Mouse (Mus musculus) cerebellum, postnatal 14 days (tissue): ENCODE results near the gene Slc6a13.

ENCODE experiments used
- DNase-seq, 2 experiments: peaks; one replicate each; pipeline ENCODE4 v3.0.0; 2021; ENCODE audit warnings: mixed read lengths in 2 of 2

Slc6a13 gene

GRCm38 (mm10) chr6:121299954-121300353, at the start of gene Slc6a13:
Gene Slc6a13 (plus strand): TSS chr6:121300227.
- DNase-seq, result peak in 1 of 2 experiments; percentile 11

- no peak for DNase-seq
These were observed 49.6 kb upstream of the Slc6a13 start for GRCm38 (mm10) chr6:121250406-121250805.

- no peak for DNase-seq
These were observed 48.8 kb upstream of the Slc6a13 start for GRCm38 (mm10) chr6:121251256-121251655.

DNA sequence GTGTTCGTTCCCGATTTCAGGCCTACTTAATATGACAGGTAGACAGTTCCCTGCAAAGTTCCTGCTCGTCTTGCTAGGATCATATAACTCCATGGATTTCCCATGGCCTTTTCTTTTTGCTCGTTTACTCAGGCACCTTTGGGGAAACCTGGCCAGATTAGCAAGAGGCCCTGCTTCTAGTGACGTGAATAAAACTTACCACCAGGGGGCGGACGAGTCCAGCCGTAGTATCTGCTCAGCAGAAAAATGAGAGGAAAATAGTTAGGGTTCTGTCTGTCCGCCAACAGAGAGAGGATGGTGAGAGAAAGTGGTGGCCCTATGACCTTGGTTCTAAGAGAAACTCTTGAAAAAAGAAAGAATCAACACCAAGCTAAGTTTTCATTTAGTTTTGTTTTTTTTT, 39.5 kb upstream of the Slc6a13 start:
- peak; percentile 86 to 91 for DNase-seq

DNA sequence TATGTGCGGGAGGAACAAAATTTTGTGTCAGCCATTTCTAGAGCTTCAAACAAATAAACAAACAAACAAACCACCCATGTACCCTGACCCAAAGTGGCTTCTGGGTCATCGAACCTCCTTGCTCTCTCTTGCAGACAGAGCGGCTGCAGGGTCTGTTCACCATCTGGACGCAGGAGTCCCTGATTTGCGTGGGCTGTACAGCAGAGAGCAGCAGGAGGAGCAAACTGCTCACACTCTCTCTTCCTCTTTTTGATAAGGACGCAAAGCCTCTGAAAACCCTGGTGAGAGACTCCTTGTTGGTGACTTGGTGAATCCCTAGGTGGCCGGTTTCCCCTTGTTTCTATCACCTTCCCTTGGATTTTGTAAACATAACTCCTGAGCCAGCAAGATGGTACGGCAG, 38.8 kb upstream of the Slc6a13 start:
- DNase-seq, result no peak

DNA sequence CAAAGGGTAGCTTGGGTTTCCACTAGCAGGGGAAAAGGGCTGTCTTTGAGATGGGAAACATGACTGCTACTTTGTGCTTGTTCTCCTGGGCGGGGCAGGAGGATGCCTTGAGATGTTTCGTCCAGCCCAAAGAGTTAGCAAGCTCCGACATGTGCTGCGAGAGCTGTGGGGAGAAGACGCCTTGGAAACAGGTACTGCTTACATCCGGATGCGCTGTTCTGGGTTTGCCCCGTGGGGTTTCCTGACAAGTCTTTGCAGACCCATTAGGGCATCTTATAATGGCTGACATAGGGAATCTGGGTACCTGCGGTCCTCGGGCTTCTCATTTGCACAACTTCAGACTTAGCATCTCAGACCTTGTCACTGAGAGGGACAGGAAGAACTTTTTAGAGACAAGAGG, 38.0 kb upstream of the Slc6a13 start:
- no peak for DNase-seq

DNA sequence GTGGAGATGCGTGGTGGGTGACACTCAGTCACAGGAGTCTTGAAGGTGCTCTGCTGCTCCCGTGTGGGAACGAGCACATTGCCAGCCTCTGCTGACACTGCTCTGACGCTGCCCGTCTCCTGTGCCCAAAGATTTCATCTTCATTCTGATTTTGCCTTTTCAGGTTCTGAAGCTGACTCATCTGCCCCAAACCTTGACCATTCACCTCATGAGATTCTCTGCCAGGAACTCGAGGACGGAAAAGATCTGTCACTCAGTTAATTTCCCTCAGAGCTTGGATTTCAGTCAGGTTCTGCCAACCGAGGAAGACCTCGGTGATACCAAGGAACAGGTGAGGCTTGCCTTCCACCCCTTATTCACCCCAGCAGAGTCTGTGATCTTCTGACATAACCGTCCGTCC, 37.5 kb upstream of the Slc6a13 start:
- DNase-seq, result no peak

DNA sequence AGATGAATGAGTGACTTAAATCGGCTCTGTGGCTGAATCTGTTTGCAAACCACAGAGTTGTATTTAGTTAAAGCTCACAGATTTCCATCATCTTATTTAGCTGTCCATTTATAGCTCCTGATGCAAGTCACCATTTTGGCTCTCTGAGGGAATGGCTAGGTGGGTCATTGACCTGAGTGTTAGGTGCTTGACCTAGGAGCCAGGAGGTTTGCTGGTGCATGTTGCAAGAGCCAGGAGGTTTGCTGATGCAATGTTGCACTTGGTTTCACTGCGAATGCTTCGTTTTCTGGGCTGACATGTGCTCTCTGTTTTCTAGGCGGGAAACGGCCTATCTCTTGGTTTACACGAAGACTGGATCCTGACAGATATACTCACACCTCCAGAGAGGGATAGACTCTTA, 29.9 kb upstream of the Slc6a13 start:
- no peak for DNase-seq

- no peak for DNase-seq
These were observed 28.3 kb upstream of the Slc6a13 start for GRCm38 (mm10) chr6:121271707-121272074.

GRCm38 (mm10) chr6:121272075-121272800, 27.8 kb upstream of the Slc6a13 start:
- peak; percentile 84 to 86 for DNase-seq

GRCm38 (mm10) chr6:121274356-121274755, 25.7 kb upstream of the Slc6a13 start:
- DNase-seq, result peak; percentile 21 to 31

DNA sequence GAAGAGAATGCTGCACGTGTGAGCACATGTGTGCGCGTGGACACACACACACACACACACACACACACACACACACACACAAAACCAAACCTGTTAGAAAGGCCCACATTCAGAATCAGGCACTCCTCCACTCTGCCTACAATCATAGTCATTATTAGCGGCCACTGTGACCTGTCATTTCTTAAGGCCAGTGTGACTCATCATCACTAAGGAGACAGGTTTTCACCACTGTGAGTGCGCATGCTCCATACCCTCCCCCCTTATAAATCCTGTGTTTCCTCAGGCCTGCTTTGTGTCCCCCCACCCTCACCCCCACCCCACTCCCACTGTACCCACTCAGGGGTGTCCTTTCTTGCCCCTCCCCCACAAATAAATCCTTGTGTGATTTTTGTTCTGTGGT, 15.9 kb upstream of the Slc6a13 start:
- no peak for DNase-seq

- DNase-seq, result no peak
These were observed 710 bp upstream of the Slc6a13 start for GRCm38 (mm10) chr6:121299317-121299716.

GRCm38 (mm10) chr6:121300504-121300903, 477 bp downstream of the Slc6a13 start:
- DNase-seq, result no peak

DNA sequence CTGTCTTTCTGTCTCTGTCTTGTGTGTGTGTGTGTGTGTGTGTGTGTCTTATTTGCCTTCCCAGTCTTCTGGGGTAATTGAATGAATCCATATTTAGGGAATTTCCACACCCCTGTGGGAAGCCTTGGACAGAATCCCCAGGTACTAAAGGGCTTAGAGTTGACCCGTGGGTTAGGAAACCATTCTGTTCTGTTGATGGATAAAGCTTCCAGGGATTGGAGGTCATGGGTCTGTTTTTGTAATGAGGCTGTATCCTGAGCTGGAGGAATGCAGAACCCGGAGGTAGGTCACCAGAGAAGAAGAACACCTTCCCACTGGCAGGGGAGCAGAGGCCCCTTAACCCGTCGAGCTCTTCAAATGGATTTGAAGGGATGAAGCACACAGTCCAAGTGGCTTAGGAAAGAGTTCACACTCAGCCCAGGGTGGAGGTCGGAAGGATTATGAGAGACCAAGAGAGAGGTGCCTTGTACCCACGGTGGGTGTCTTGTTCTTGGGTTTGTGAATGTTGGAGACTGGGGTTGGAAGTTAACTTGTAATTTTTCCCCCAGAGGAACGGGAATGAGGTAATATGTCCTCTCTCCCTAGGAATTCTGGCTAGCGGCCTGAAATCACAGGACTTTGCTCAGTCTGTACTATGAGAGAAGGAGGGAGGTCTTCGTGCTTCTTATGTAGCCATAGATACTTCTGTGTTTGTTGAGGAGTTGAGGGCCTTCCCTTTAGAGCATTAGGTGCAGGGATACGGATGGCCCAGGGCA, 3.6 kb downstream of the Slc6a13 start:
- no peak for DNase-seq

DNA sequence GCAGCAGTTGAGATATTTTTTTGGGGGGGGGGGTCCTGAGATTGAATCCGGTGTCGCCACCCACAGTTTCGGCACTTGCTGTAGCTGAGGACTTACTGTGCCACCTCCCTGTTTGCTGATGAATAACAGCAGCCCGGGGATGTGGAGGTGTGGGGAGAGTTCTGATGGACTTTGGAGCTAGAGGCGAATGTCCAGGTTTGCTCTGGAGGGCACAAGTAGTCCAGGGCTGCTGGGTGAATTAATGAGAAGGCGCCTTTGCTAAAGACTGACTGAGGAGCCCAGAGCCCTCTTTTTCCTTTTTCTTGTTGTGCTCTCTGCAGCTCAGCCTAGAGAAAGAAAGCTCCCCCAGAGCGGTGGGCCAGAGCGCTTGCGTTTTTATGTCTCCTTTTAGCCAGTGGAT, 4.6 kb downstream of the Slc6a13 start:
- no peak for DNase-seq

DNA sequence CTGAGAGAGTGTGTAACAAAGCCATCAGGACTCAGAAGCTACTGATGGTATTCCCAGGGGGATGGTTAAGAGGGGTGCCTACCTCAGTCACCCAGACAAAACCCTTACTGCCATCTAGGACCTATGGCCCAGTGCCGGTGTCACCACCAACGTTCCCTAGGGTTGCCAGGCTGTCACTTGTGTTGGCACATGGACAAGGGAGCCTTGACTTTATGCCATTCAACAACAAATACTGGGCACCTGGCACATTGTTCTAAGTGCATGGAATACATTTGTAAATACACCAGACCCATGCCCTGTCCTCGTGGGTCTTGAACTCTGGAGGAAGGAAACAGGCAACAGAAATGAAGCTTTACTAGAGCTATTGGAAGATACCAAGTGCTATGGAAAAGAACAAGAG, 5.5 kb downstream of the Slc6a13 start:
- DNase-seq, result no peak

- DNase-seq, result no peak
These were observed 11.0 kb downstream of the Slc6a13 start for GRCm38 (mm10) chr6:121310984-121311383.

DNA sequence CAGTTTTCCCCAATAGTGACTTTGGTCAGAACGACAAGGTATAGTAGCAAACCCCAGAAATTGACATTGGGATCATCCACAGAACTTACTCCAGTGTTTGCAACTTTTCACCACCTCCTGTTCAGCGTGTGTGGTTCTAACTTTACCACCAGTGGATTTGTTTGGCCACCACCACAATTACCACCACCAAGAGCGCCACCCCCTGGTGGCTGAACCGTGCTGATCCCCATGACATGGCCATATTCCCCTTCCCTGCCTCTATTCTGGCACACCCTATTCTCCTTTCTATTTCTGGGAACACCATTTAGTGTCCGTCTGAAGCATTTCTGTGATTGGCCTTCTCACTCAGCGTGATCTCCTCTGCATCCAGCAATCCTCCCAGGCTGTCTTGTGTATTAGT, 19.1 kb downstream of the Slc6a13 start:
- DNase-seq, result no peak

DNA sequence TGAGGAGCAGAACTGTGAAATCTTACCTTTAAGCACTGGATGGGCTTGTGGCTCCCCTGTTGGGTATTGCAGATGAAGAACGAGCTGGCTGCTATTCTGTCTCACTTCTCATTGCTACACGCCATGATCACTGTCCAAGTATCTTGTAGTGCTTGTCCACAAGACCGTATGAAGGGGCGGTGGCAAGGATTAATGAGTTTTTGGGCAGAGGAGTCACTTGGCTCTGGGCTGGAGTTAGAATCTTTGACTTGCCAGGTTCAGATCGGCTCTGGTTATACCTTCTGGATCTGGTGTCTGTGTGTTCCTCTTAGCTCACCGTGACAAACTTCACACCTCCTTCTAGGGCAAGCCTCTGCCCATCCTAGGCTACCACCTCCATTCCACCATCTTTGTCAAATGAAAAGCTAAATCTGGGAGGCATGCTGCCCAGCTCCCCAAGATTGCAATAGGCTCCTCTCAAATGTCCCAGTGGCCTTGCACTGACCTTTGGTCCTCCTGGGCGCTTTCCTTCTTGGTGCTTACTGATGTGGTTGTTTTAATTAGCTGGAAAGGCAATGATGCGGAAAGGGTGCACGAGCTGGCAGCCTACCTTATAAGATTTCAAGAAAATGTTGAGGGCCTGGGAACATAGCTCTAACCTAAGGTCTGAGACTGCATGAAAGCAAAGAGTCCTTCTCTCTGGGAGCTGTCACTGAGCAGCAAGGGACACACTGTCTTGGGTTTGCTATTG, 22.5 kb downstream of the Slc6a13 start:
- no peak for DNase-seq

DNA sequence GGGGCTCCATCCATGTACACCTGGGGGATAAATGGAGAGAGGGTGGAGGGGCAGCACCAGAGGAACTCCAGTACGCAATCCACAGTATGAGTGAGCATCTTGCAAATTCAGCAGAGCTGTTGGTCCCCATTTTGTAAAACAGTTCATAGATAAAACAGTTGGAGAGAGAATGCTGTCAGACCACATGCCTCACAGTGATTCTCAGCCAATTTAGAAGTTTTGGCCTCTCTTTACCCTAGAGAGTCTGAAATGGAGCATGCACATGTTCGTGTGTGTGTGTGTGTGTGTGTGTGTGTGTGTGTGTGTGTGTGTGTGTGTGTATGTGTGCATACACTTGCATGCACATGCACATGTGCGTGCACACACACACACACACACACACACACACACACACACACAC, 25.3 kb downstream of the Slc6a13 start:
- no peak for DNase-seq

- no peak for DNase-seq
These were observed 25.7 kb downstream of the Slc6a13 start for GRCm38 (mm10) chr6:121325740-121326139.

GRCm38 (mm10) chr6:121326486-121327069, 26.6 kb downstream of the Slc6a13 start:
- DNase-seq, result peak; percentile 47 to 58
